ENCODE assay signal across 11 mouse cellular contexts in the genomic region with DNA sequence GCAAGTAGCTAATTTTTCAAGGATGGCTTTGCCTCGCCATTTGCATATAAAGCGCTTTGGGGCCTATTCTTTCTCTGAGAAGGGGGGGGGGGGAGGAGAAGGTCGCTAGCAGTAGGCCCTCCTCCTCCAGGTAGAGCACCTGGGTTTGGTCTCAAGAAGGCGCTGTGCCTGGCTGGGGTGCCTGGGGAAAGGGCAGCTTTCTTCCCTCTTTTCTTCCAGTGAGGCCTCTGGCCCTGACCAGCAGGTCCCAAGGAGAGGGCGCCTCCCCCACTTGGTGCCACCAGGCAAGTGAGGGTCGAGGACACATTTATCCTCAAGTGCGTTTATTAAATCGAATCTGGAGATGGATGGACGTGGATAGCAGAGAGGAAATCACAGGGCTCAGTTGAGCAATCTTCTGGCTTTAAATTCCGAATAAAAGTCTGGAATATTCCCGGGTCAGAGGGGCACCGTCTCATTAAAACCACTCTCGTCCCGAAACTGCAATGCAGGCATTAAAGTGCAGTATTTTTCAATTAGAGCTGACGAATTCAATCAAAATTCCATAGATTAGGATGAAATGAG. TPM values are rescaled to one million over a fixed set of nuclear protein-coding genes. Genes with fewer than 3 reads are reported as not detected.
A peak's percentile ranks its signal among the peaks of the same experiment; 100 is the strongest.
DNase-seq lines count a peak whose midpoint lies in the region; ATAC-seq and TF ChIP-seq lines count a peak whose summit lies in the region.
"Had no signal": no experiment of that assay in that cellular context is flagged by ENCODE, and none has a peak within 500 bp of the region (broad histone marks: within the 10 kb centered on the region; RNA-seq: fewer than 3 reads in every experiment).

No protein-coding gene starts in this region.

- peaks cover 24% of the 10 kb centered on the region for H3K4me1 ChIP-seq in forebrain, embryonic 12.5 days
- peaks cover 10% of the 10 kb centered on the region for H3K4me1 ChIP-seq in forebrain, embryonic 16.5 days (replicated peaks; ENCODE audit: control insufficient read depth, insufficient read depth, low read length)
- H3K4me1 ChIP-seq in midbrain, embryonic 10.5 days: peaks cover 44% of the 10 kb centered on the region
- no peaks in the 10 kb centered on the region for H3K4me1 ChIP-seq in midbrain, postnatal 0 days (ENCODE audit: insufficient read depth, low read length)
- peaks cover 26% of the 10 kb centered on the region for H3K4me1 ChIP-seq in limb, embryonic 13.5 days

- H3K9ac ChIP-seq in forebrain, embryonic 12.5 days: no peak overlapping the region
- H3K9ac ChIP-seq in forebrain, embryonic 16.5 days (replicated peaks; ENCODE audit: low read depth, low read length): no peak overlapping the region
- no peak overlapping the region for H3K9ac ChIP-seq in midbrain, postnatal 0 days (replicated peaks; ENCODE audit: low read length, poor library complexity, severe bottlenecking)
- no peak overlapping the region for H3K9ac ChIP-seq in limb, embryonic 13.5 days
- H3K9ac ChIP-seq: liver, embryonic 15.5 days had no signal

- no peaks in the 10 kb centered on the region for H3K36me3 ChIP-seq in forebrain, embryonic 12.5 days (replicated peaks)
- no peaks in the 10 kb centered on the region for H3K36me3 ChIP-seq in forebrain, embryonic 16.5 days (ENCODE audit: control insufficient read depth, insufficient read depth)
- no peaks in the 10 kb centered on the region for H3K36me3 ChIP-seq in midbrain, embryonic 10.5 days
- H3K36me3 ChIP-seq in midbrain, postnatal 0 days (ENCODE audit: insufficient read depth, low read length): no peaks in the 10 kb centered on the region
- H3K36me3 ChIP-seq in limb, embryonic 13.5 days: no peaks in the 10 kb centered on the region
- H3K36me3 ChIP-seq: G1E; liver, embryonic 15.5 days had no signal

- no peak for TF ChIP-seq CTCF in midbrain, postnatal 0 days (IDR thresholded peaks at IDR 0.05)

- 0 out of 2 replicates have a peak overlapping the region, but pooled peaks have one; percentile 55 for H3K4me2 ChIP-seq in forebrain, embryonic 12.5 days
- H3K4me2 ChIP-seq in forebrain, embryonic 16.5 days (ENCODE audit: low read length): no peak overlapping the region
- no peak overlapping the region for H3K4me2 ChIP-seq in midbrain, postnatal 0 days (ENCODE audit: low read depth, low read length, poor library complexity, severe bottlenecking)
- H3K4me2 ChIP-seq in limb, embryonic 13.5 days (replicated peaks): peak overlapping the region; percentile 57

- ATAC-seq in forebrain, embryonic 12.5 days (ENCODE audit: low FRiP score): no peak
- ATAC-seq in forebrain, embryonic 16.5 days: no peak
- no peak for ATAC-seq in midbrain, postnatal 0 days (ENCODE audit: low FRiP score)
- no peak for ATAC-seq in limb, embryonic 13.5 days (ENCODE audit: low FRiP score, low read depth)

- DNase-seq in midbrain, embryonic 10.5 days (ENCODE audit: low spot score): peak; percentile 34
- no peak for DNase-seq in midbrain, postnatal 0 days (ENCODE audit: low spot score)
- no peak for DNase-seq in adrenal gland, adult 18-20 months (ENCODE audit: low spot score in 2 of 2)
- no peak for DNase-seq in kidney, postnatal 14 days
- DNase-seq in thymus, postnatal 36 days: no peak

- peaks cover 95% of the 10 kb centered on the region for H3K27me3 ChIP-seq in forebrain, embryonic 12.5 days
- peaks cover 79% of the 10 kb centered on the region for H3K27me3 ChIP-seq in forebrain, embryonic 16.5 days (replicated peaks; ENCODE audit: control insufficient read depth, insufficient read depth, low read length)
- H3K27me3 ChIP-seq in midbrain, embryonic 10.5 days (ENCODE audit: low read depth, poor library complexity, severe bottlenecking): peaks cover 100% of the 10 kb centered on the region
- peaks cover 64% of the 10 kb centered on the region for H3K27me3 ChIP-seq in midbrain, postnatal 0 days (ENCODE audit: insufficient read depth, low read length)
- peaks cover 96% of the 10 kb centered on the region for H3K27me3 ChIP-seq in limb, embryonic 13.5 days

- H3K27ac ChIP-seq in forebrain, embryonic 12.5 days: no peak overlapping the region
- no peak overlapping the region for H3K27ac ChIP-seq in forebrain, embryonic 16.5 days (ENCODE audit: low read length)
- no peak overlapping the region for H3K27ac ChIP-seq in midbrain, embryonic 10.5 days (replicated peaks)
- no peak overlapping the region for H3K27ac ChIP-seq in midbrain, postnatal 0 days (ENCODE audit: low read depth, low read length)
- no peak overlapping the region for H3K27ac ChIP-seq in limb, embryonic 13.5 days
- H3K27ac ChIP-seq: liver, embryonic 15.5 days had no signal

- H3K9me3 ChIP-seq in forebrain, embryonic 12.5 days: no peaks in the 10 kb centered on the region
- no peaks in the 10 kb centered on the region for H3K9me3 ChIP-seq in forebrain, embryonic 16.5 days (ENCODE audit: control insufficient read depth, low read length)
- no peaks in the 10 kb centered on the region for H3K9me3 ChIP-seq in midbrain, embryonic 10.5 days (replicated peaks)
- no peaks in the 10 kb centered on the region for H3K9me3 ChIP-seq in midbrain, postnatal 0 days (ENCODE audit: low read length)
- H3K9me3 ChIP-seq in limb, embryonic 13.5 days: no peaks in the 10 kb centered on the region
- H3K9me3 ChIP-seq: liver, embryonic 15.5 days had no signal

- no peak overlapping the region for H3K4me3 ChIP-seq in forebrain, embryonic 12.5 days (replicated peaks)
- no peak overlapping the region for H3K4me3 ChIP-seq in forebrain, embryonic 16.5 days (replicated peaks; ENCODE audit: low read length)
- H3K4me3 ChIP-seq in midbrain, embryonic 10.5 days: peak overlapping the region; percentile 59
- no peak overlapping the region for H3K4me3 ChIP-seq in midbrain, postnatal 0 days (ENCODE audit: low read depth, low read length)
- no peak overlapping the region for H3K4me3 ChIP-seq in limb, embryonic 13.5 days

- WGBS in forebrain, embryonic 12.5 days: 4% methylated on average over 15 of the region's 15 CpGs
- WGBS in forebrain, embryonic 16.5 days: 6% methylated on average over 15 of the region's 15 CpGs
- 5% methylated on average over 15 of the region's 15 CpGs for WGBS in midbrain, embryonic 10.5 days
- 11% methylated on average over 15 of the region's 15 CpGs for WGBS in midbrain, postnatal 0 days
- WGBS in limb, embryonic 13.5 days: 9% methylated on average over 15 of the region's 15 CpGs

RNA-seq across cellular contexts. Expression of a gene that starts 10.1 kb away (rescaled TPM):
- 26.9 and 28.0 TPM in 2 replicates for polyA plus RNA-seq in forebrain, embryonic 12.5 days (2016; fragmentation: Nextera tagmentation; extraction: Ambion mirVana)
- polyA plus RNA-seq in forebrain, embryonic 16.5 days (2015; fragmentation: Nextera tagmentation; extraction: Ambion mirVana): 4.1 and 8.1 TPM in 2 replicates
- polyA plus RNA-seq in midbrain, embryonic 10.5 days (2016; fragmentation: Nextera tagmentation; extraction: Ambion mirVana): 3.6 and 4.6 TPM in 2 replicates
- total RNA-seq in midbrain, postnatal 0 days (2014; rRNA removed): 9.9 and 10.8 TPM in 2 replicates
- 15.2 and 22.8 TPM in 2 replicates for polyA plus RNA-seq in midbrain, postnatal 0 days (2015; fragmentation: Nextera tagmentation; extraction: Ambion mirVana)
- polyA plus RNA-seq in limb, embryonic 13.5 days (2015; fragmentation: Nextera tagmentation; extraction: Ambion mirVana): 0.11 and 0.31 TPM in 2 replicates
- total RNA-seq in adrenal gland, adult 18-20 months (2021): not detected
- total RNA-seq: adrenal gland, postnatal 4 days had no signal
- polyA plus RNA-seq: G1E had no signal

Comparison
In these comparisons a context has a peak if more than half of its experiments do, and no peak if none do; other contexts are left out.
1. H3K4me2 ChIP-seq: peak in forebrain, embryonic 12.5 days (single experiment) and limb, embryonic 13.5 days (single experiment); none in forebrain, embryonic 16.5 days (single experiment) and midbrain, postnatal 0 days (single experiment).